ENCODE assay signal across 18 mouse cellular contexts in the genomic region with DNA sequence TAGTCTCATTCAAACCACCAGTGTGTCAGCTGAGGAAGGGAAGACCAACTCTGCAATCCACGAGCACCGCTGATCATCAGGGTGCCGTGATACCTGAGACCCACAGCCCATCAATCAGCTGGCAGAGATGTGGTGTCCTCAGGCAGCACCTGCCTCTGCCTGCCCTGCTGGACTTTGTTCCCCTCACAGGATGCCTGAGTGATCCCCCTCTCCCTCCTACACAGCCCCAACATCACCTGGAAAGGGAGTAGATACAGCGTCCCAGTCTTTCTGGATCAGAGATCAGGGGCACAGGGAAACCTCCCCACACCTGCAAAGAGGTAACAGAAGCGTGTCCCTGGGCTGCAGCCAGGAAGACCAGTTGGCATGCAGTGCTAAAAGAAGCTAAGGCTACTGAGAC.
"Had no signal": no experiment of that assay in that cellular context is flagged by ENCODE, and none has a peak within 500 bp of the region (broad histone marks: within the 10 kb centered on the region; RNA-seq: fewer than 3 reads in every experiment).

No protein-coding gene starts in this region.

- H3K27ac ChIP-seq: liver, embryonic 15.5 days; lung, embryonic 15.5 days; macrophage; midbrain, embryonic 13.5 days; midbrain, embryonic 15.5 days; neural tube, embryonic 12.5 days; stomach, embryonic 15.5 days; stomach, postnatal 0 days had no signal

- H3K27me3 ChIP-seq: liver, embryonic 15.5 days; lung, embryonic 15.5 days; midbrain, embryonic 13.5 days; midbrain, embryonic 15.5 days; neural tube, embryonic 12.5 days; stomach, embryonic 15.5 days had no signal

- H3K9me3 ChIP-seq: midbrain, embryonic 15.5 days; neural tube, embryonic 12.5 days; stomach, embryonic 15.5 days had no signal

- H3K4me3 ChIP-seq: liver, embryonic 15.5 days; lung, embryonic 15.5 days; midbrain, embryonic 13.5 days; midbrain, embryonic 15.5 days; neural tube, embryonic 12.5 days; stomach, embryonic 15.5 days had no signal

- H3K4me1 ChIP-seq: liver, embryonic 15.5 days; lung, embryonic 15.5 days; midbrain, embryonic 13.5 days; midbrain, embryonic 15.5 days; stomach, embryonic 15.5 days had no signal

- DNase-seq: liver, postnatal 0 days; lung, adult 2 months; lung, postnatal 14 days; lung, postnatal 36 days; right cerebral cortex, postnatal 14 days; thymus, adult 2 months; thymus, postnatal 25 days; thymus, postnatal 4 days had no signal

- H3K9ac ChIP-seq: liver, embryonic 15.5 days; liver, postnatal 0 days; lung, embryonic 15.5 days; midbrain, embryonic 13.5 days; midbrain, embryonic 15.5 days; neural tube, embryonic 12.5 days; stomach, embryonic 15.5 days had no signal

- H3K36me3 ChIP-seq: liver, embryonic 15.5 days; lung, embryonic 15.5 days; midbrain, embryonic 13.5 days; midbrain, embryonic 15.5 days; neural tube, embryonic 12.5 days; stomach, embryonic 15.5 days had no signal

- H3K4me2 ChIP-seq: liver, embryonic 15.5 days; lung, embryonic 15.5 days; midbrain, embryonic 11.5 days; midbrain, embryonic 13.5 days; midbrain, embryonic 15.5 days; neural tube, embryonic 12.5 days; stomach, embryonic 15.5 days had no signal

- ATAC-seq: liver, postnatal 0 days; lung, postnatal 0 days; midbrain, embryonic 13.5 days; midbrain, embryonic 15.5 days had no signal
